Mouse (Mus musculus): ENCODE measurements around the gene Apoe.

The Apoe gene

DNA sequence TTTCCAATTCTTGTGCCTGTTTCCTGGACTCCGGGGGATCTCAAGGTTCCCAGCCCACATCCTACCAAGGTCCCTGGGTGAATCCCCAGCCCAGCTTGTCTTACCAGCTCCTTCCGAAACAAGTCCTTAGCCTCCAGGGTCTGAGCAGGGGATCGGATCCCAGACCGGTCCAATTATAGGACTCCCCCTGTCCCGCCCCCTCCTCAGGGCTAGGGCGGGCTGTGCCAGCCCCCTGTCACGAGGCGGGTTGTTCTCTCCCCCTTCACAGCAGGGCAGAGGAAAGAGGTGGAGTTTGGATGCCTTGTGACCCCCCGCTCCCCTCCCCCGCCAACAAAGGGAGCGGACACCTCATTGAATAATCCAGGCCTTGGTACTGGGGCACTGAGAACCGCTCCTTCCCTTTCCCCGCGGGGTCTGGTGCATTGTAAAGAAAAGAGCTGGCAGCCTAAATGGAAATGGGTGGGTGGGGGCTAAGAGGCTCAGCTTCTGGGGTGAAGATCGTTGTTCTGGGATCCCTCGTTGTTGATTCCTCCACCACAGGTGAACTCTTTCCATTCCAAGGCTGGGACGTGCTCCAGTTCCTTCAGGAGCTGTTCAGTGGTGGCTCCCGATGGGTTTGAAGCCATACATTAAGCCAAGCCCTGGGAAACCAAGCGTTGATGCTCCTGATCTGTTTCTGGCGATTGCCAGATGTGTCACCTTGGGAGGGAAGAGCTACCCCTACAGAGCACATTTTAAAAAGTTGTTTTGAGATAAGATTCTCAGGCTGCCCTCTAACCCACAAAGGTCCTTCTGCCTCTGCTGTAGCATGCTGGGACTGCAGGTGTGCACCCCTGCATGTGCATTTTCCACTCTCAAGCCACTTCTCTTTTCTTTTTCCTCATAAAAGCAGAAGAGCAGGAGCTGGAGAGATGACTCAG is at the start of gene Apoe:
Gene Apoe (minus strand): TSS at position 282 of the 920 bp plus-strand sequence.
- no peak for DNase-seq

DNA sequence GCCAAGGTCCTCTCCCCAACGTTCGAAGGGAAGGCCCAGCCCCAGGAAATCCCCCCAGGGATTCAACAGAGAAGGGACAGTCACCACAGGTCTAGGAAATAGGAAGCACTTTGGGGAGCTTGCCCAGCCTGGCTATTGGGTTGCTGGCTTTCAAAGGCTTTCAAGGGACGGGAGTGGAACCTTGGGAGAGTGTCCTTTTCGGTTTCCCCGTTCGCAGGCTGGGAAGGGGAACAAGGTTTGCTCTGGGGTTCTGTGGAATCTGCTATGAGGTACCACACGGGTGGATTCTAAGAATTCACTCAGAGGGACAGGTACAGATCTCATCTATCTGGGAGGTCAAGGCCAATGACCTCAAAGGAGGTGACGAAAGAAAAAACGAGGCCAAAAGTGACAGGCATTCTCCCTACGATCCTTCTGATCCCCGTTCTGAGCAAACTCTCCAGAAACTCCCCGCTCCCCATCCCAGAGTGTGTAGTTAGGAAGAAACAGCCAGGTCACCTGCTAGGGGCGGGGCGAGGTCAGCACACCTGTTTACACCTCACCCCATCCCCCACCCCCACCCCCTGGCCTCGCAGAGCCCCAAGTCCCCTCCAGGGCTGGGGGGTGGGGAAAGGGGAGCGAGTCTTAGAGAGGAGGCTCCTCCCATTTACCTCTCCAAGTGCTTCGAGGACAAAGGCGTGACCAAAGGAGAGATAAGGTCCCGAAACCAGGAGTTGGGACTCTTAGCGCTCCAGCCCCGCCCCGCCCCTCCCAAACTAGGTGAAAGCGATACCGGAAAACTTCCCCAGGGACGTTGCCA is 48.6 kb upstream of the Apoe start:
- DNase-seq, result no peak

DNA sequence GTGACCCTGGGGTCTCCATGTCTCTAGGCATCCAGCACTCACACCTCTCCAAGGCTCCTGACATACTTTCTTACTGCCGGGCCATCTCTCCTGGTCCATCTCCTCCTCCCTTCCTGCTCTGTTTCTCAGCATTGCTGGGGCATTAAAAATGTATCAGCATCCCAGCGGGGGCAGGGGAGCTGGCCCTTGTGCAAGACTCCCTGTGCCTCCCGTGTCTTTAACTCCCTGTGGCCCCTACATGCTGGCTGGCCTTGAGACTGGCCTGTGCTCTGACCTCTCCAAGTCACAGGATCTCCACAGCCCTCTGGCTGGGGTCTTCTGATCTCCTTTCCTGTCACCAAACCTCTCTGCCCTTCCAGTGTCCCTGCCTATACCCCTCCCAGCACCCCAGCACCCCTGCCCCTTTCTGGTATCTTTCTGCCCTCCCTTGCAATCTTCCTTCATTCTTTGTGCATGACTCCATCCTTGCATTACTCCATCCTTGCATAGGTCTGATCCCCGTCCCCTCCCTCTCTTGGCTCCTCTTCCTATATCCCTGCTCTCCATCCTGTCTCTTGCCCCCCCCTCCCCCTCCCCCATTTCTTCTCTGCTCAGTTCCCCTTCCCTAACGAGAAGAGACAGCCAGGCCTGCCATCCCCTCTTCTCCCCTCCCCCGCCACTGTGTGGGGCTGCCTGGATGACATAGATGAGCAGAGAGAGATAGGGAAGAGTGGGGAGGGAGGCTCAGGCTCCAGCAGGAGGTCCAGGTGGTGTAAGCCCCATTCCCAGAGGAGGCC is 47.6 kb upstream of the Apoe start:
- no peak for DNase-seq

DNA sequence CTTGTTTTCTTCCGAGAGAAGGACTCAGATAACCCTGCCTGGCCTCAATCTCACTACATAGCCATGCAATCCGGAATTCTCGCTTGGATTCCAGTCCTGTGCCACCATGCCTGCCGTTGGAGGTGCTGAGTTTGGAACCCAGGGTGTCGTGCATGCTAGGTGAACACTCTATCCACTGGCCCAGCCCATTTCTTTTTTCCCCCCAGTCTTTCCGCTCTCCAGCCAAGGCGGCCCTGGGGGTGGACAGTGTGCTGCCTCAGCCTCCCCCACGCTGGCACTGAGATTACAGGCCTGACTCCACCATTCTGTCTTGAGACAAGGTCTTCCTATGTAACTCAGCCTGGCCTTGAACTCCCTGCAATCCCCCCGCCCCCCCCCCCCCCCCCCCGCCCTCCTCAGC is 47.0 kb upstream of the Apoe start:
- no peak for DNase-seq

DNA sequence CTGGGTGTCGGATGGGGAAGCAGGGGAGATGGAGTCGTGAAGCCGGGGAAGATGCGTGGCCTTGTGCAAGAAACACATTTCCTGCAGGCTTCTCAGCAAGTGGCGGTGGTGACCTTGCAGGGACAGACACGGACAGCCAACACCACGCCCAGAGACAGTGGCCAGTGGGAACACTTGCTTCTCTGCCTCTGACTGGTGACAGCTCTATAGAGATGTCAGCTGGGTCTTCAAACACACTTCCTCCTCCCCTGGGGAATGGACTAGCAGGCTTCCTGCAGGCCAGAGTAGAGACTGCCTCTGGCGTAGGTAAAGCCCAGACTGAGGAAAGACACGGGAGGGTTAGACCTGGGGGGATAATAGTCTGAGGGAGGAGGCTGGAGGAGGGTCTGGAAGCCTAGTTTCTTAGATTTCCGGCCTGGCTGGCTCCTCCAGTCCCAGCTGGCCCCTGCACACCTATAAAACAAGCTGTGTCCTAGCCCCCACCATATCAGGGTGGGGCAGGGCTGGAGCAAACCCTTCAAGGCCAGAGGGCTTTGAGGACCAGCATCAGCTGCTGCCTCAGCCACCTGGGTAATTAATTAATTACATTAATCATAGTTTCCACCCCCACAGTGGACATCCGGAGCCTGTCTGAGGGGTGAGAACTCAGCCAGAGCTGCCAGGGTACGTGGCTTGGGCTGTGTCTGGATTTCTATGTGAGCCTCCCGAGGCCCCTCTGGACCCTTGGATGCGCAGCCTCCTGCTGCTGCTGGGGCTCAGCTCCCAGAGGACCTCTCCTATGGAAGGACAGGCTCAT is 45.8 kb upstream of the Apoe start:
- DNase-seq, result no peak

DNA sequence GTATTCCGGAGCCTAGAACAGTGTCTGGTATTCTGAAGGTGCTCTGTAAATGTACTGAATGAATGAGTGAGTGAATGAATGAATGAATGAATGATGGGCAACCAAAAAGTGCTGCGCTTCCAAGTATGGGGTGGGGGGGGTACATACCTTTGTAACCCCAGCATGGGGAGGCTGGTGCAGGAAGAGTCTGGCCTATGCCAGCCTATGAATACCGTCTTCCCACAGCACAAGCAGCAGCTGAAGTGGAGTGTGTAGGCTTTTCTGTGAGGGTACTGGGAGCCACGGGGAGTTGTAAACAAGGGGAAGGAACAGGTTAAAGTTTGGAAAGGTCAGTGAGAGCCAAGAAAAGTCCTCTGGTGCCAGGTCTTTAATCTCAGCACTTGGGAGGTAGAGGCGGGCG is 44.8 kb upstream of the Apoe start:
- DNase-seq, result no peak

DNA sequence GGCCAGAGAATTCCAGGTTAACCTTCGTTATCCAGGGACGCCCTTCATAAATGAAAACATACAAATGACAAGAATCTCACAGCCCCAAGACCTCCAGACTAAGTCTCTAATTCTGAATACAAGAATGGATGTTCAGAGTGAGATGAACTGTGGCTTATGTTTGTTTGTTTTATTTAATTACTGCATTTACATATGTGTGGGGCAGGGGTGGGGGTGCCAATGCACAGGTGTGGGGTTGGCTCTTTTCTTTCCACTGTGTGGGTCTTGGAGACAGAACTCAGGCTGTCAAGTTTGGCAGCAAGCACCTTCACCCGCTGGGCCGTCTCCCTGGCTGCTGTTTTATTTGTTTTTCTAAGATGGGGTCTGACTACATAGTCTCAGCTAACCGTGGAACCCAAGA is 43.5 kb upstream of the Apoe start:
- DNase-seq, result no peak

DNA sequence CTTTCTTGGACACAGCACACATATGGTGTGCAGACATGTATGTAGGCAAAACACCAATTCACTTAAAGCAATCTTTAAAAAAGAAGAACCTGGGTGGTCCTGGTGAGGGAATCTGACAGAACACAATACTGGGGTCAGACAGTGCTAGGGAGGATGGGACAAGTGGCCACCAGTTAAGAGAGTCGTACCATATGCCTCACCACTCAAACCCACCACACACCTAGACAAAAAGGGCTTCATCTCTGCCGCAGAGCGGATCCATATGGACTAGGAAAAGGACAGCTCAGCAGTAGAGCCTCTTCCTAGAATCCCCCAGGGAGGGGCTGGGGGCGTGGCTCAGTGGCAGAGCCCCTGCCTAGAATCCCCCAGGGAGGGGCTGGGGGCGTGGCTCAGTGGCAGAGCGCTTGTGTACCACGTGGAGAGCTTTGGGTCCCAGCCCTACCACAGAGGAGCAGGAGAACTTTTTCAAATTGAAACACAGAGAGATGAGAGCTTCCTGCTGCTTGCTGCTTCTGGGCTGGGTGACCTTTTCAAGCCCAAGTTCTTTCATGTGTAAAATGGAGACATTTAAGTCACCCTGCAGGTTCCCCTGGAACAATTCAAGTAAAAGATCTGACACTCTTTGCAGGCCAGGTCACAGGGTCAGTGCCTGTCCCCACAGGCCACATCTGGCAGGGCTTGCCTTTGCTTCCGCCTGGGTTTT is 42.5 kb upstream of the Apoe start:
- no peak for DNase-seq

DNA sequence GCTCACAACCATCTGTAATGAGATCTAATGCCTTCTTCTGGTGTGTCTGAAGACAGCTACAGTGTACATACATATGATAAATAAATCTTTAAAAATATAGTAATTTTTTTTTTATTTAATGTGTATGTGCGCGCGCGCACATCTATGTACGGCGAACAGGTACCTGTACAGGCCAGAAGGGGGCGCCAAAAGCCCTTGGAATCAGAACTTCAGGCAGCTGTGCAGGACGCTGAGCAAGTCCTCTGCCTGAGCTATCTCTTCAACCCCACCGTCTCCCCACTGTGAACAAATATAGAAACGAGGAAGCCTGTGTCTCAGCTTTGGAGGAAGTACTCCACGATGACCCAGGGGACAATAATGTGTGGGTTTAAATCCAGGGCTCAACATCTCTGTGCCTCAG is 41.3 kb upstream of the Apoe start:
- DNase-seq, result no peak

DNA sequence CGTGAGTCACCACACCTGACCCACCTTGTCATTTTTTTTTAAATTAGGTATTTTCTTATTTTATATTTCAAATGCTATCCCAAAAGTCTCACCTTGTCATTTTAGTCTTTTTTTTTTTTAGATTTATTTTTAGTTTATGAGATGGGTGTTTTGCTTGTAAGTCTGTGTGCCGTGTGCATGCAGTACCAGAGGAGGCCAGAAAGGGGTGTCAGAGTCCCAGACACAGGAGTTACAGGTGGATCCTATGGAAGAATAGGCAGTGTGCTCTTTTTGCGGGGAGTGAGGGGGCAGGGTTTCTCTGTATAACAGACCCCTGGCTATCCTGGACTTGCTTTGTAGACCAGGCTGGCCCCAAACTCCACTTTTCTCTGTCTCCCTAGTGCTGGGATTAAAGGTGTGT is 39.8 kb upstream of the Apoe start:
- DNase-seq, result no peak

DNA sequence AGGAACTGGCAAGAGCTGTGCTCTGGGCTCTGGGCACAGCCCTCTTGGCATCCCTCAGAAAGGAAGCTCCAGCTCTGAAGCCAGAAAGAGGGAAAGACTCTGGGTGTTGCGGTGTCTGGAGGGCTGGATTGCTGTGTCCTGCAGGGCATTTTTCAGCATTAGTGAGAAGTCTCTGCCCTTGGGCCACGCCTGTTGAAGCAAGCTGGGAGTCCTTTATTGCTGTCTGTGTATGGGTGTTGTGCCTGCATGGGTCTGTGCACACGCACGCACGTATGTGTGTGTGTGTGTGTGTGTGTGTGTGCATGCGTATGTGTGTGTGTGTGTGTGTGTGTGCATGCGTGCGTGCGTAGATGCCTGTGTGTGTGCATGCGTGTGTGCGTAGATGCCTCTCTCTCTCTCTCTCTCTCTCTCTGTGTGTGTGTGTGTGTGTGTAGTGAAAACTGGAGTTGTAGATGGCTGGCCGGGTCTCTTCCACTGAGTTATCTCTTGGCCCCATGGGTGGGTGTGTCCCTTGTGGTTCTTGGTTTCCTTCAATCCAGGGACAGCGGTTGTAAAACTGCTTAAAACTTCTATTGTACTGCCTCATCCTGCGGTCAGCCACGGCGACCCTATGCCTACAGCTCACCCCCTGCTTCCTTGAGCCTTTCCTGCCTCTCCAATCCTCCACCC is 37.5 kb upstream of the Apoe start:
- DNase-seq, result no peak

DNA sequence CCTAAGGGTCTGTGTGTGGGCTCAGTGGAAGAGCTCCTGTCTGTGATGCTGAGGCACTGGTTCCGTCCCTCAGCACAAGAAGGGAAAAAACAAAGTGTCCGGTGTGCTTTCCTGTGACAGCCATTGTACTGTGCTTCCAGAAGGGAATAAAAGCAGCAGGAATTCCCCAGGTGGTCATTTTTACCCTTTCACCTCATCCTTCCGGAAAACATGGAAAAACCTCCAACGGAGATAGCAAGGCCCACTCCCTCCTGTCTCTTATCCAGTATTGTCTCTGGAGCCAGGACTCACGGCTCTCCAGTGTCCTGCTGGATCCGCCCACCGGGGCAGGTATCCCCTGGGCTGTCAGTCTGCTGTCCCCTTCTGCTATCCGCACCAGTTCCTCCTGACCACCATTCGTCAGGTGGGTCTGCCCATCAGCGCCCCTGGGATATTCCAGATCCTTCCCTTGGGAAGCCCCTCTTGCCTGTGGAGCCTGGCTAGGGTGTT is 35.2 kb upstream of the Apoe start:
- DNase-seq, result no peak

DNA sequence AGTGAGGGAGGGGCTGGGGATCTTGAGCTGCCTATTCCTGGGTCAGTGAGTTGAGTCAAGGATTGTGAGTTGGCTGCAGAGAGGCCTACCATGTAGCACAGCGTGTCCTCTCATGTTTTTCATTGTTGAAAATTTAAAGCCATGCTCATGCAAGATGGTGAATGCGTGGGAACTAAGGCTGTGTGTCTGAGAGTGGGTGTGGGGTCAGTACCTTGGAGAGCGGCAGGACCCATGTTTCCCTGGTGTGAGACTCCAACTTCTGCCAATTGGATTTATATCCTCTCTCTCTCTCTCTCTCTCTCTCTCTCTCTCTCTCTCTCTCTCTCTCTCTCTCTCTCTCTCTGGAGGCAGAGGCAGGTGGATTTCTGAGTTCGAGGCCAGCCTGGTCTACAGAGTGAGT is 27.6 kb upstream of the Apoe start:
- no peak for DNase-seq

DNA sequence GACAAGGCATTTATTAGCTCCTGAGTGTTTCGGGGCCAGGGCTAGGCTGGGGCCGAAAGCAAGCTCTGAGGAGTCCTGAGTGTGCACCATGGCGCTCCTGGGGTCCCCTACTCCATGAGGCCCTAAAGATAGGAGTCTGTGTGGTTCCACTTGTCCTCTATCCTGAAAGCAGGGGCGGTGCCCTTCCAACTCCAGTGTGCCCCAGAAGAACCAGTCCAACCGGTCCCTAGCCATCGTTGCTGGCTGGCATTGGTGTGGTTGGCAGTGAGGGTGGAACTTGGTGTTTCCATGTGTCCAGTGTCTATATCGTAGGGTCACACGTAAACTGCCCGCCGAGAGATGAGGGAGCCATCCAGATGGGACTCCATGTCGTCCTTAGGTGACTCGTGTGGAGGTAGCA is 25.2 kb upstream of the Apoe start:
- no peak for DNase-seq

DNA sequence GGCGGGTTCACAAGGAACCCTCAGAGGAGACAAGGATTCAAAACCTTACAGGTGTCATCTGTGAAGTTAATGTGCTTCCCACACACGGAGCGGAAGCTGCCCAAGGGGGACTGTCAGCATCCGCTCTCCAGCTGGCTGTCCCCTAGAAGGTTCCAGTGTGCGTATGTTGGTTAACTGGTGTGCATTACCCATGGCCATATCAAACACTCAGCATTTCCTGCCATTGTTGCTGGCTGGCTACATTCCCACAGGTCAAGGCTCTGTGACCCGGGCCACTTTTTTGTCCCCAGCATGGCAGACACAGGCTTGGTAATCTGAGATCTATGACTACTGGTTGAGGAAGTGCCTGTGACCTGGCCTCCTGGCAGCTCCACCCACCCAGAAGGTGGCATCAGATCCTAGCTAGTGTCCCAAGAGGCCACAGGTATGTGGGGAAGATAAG is 23.8 kb upstream of the Apoe start:
- no peak for DNase-seq

DNA sequence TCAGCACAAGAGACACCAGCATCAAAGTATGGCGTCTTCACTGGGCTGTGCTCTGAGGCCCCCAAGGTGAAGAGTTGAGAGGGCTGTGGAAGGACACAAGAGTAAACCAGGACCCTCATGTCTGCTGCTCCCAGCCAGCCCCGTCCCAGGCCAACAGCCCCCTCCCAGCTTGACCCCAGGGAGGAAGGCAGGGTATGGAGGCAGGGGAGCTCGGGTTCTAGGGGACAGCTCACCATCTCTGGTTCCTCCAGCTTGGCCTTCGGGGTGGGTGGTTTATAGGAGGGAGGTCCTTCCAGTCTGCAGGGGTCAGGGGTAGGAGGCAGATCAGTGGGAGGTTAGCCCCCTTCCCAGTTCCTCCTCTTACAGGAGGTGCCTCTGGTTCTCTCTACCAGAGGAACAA is 20.2 kb upstream of the Apoe start:
- DNase-seq, result no peak

DNA sequence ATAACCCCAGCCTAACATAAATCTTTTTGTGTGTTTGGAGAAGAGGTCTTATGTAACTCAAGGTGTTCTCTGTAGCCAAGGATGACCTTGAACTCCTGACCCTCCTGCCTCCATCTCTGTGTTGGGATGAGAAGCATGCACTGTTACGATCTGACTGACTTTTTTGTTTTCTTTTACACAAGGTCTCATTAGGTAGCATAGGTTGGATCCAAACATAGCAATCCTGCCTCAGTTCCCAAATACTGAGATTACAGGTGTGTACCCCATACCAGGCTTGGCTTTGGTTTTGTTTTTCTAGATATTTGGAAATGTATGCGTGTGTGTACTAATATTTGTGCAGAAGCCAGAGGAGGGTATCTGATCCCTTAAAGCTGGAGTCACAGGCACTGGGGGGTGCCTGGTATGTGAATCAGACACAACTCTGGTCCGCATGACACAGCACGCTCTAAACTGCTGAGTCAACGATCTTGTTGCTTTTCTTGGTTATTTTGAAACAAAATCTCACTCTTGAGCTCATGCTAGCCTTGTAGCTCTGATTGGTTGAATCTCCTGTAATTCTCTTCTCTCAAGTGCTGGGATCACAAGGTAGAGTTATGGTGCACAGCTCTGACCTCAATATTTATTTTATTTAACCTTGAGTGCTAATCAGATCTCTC is 19.4 kb upstream of the Apoe start:
- peak; percentile 52 for DNase-seq

DNA sequence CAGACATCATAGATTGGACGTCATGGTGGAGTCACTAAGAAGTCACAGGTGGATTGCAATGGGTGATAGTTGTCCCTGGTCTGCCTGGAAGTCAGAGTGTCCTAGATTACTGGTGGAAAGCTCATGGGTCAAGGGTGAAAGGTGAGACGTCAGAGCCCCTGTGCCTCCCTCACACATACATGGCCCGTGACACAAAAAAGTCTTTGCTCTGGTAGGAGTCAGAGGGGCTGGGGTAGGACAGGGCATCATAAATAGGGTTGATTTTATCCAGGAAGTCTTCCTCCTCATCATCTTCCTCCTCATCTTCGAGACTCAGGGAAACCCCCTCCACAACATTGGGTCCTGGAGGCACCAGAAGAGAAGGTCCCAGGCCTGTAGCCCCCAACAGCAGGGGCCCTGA is 18.4 kb upstream of the Apoe start:
- peak; percentile 63 for DNase-seq

DNA sequence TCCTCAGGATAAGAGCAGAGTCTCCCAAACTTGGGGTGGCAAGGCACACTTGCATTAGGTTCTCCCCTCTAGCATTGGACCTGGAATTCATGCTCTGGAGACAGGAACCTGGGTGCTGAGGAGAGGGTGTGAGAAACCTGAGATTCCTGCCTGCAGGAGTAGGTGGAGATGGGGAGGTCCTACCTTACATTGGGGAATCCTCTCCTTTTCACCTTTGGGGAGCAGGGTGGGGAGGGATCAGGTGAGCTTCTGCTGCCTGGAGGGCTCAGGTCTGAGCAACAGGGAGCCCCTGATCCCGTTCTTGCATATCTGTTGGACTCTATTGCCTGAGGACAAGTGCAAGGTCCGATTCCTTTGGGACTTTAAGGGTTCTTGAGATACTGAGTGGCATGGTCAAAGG is 17.8 kb upstream of the Apoe start:
- peak; percentile 71 for DNase-seq

DNA sequence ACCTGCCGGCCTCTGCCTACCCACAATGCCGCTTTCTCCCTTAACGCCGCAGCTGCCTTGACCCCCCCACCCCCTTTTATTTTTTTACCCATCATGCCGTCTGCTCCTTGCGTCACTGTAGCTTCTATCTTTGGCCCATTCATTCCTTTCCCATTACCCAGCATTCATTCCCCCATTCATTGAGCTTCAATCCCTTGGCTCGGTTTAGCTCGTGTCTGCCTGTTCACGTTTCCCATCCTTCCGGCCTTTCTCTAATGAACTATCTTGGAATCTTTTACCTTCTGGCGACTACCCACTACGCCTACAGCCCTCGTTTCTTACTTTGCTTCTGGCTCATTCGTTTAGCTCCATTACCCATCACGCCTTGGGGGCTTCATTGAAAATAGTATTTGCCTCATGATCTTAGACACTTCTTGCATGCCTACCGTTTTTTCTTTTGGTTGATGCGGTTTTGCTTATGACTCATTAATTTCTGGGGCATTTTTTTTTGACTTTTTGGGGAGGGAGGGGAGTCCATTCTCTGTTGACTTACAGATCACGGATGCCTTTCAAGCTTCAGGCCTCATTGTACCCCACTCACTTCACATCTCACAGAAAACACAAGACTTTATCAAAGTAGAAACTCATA is 17.2 kb upstream of the Apoe start:
- no peak for DNase-seq

Measured in cerebellum, adult 9-10 months (tissue).